Mouse (Mus musculus) cerebellum, adult 2 months (tissue): Measurements from ENCODE around the gene Rbfox1. TPM values are rescaled to one million over a fixed set of nuclear protein-coding genes. Genes with fewer than 3 reads are reported as not detected.

Experiments used
- DNase-seq, 2 experiments: peaks; one replicate each; pipeline ENCODE4 v3.0.0; 2021
- H3K27ac ChIP-seq: fragments of 200-500 bp; 2 replicates; pipeline ENCODE4 v1.5.1; 2012; ENCODE audit warnings: low read length, control low read depth, inconsistent platforms; ENCODE audit not compliant: insufficient read depth
- H3K27me3 ChIP-seq: fragments of 200-500 bp; 2 replicates; pipeline ENCODE4 v1.6.1; 2012; ENCODE audit warnings: inconsistent platforms, mild to moderate bottlenecking, low read length, moderate library complexity; ENCODE audit not compliant: control insufficient read depth, insufficient read depth
- H3K4me1 ChIP-seq: fragments of 200-500 bp; 2 replicates; pipeline ENCODE4 v1.6.1; 2011; ENCODE audit warnings: low read length; ENCODE audit not compliant: control insufficient read depth, insufficient read depth
- H3K4me3 ChIP-seq: fragments of 200-500 bp; replicated peaks from 2 replicates; pipeline ENCODE3; 2011; ENCODE audit warnings: mild to moderate bottlenecking, low read depth, low read length, control low read depth; ENCODE audit not compliant: insufficient read depth
- CTCF ChIP-seq: fragments of 200-500 bp; IDR thresholded peaks from 2 replicates; pipeline ENCODE4 v1.5.1; 2011; ENCODE audit warnings: low read depth, mild to moderate bottlenecking, control low read depth, low read length, moderate library complexity, borderline replicate concordance; ENCODE audit not compliant: insufficient read depth
- POLR2A ChIP-seq: fragments of 200-500 bp; IDR thresholded peaks from 2 replicates; pipeline ENCODE4 v1.6.1; 2011; ENCODE audit warnings: low read length, control low read depth, borderline replicate concordance; ENCODE audit not compliant: insufficient read depth
- WGBS: fragments of 180-500 bp; shearing (Covaris S2); methylation state at CpG from one replicate; pipeline ENCODE4 v1.1.7; 2018; 5-methylcytosine and 5-hydroxymethylcytosine counted together
- polyA plus RNA-seq: library from polyadenylated mRNA; depleted of rRNA; stranded (reverse); fragments of >200 nt; gene quantifications from 2 replicates; pipeline ENCODE4 v1.2.3, GENCODE M21; 2012

Gene Rbfox1
- polyA plus RNA-seq, 1 experiment = 132 TPM

DNA sequence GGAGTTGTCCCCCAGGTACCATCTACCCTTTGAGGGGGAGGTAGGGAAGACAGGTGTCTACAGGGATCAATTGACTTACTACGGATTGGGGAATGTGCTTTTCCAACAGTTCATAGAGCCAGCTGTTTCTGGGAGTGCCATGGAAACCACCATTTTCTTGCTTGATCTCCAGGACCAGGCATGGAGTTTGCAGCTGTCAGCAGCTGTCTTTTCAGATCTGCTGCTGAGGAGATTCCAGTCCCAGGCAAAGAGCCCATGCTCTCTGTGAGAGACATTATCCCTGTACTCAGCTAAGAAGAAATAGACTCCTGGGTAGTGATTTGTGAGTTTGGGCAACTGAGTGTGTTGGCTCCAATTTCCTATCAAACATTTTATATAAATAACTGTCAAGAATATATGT, 1204.3 kb downstream of the Rbfox1 start:
- TF ChIP-seq CTCF (no peak), POLR2A (no peak)
- WGBS = 74% methylated on average over 1 of the region's 1 CpGs
- Histone ChIP-seq H3K27ac (no peak overlapping the region), H3K27me3 (no peaks in the 10 kb centered on the region), H3K4me1 (peaks cover 8% of the 10 kb centered on the region; the same call in 1 of the 2 replicates), H3K4me3 (no peak overlapping the region)
- DNase-seq = no peak

DNA sequence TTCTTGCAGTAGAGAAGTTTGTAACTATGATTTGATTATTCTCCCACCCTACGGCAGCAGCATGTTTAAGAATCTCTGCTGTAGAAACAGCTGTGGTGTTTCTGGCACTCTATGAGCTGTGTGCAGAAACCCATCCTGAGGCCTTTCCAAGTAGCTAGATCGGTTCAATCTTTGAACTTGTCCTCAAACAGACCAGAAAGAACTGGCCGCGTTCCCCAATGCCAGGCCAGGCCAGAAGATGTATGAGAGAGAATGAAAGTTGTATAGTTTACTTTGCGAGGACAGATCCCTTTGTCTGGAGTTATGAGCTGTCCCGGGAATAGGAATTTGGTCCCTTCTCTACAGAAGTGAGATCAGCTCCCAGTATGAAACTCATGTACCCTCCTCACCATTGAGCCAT, 1205.0 kb downstream of the Rbfox1 start:
- no peaks in the 10 kb centered on the region for H3K27me3 ChIP-seq
- H3K27ac ChIP-seq = no peak overlapping the region
- TF ChIP-seq POLR2A (no peak), CTCF (no peak)
- no peak for DNase-seq
- H3K4me1 ChIP-seq = peaks cover 8% of the 10 kb centered on the region; the same call in 1 of the 2 replicates
- 60% methylated on average over 6 of the region's 6 CpGs for WGBS
- no peak overlapping the region for H3K4me3 ChIP-seq

DNA sequence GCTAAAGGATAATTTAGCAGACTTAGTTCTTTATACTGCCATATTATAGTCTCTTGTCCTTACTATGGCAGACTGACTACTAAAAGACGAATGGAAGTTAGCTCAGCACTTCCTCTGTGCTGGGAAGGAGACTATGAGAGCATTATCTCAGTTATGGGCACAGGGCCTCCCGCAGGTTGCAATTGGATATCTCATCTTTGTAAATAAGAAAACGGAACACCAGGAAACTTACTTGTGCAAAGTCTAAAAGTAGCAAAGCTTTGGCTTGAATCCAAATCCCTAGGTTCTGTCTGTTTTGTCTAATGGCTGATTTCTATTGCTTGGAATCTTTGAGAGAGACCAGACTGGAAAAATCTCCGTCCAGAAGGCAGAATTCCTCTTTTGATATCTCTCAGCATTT, 1207.7 kb downstream of the Rbfox1 start:
- Histone ChIP-seq H3K4me3 (no peak overlapping the region), H3K4me1 (peaks cover 10% of the 10 kb centered on the region), H3K27ac (no peak overlapping the region), H3K27me3 (no peaks in the 10 kb centered on the region)
- DNase-seq = no peak
- WGBS = 81% methylated on average over 4 of the region's 4 CpGs
- TF ChIP-seq CTCF = no peak

GRCm38 (mm10) chr16:7093686-7094085, 1208.5 kb downstream of the Rbfox1 start:
- WGBS = 86% methylated on average over 3 of the region's 3 CpGs
- no peak overlapping the region for H3K4me3 ChIP-seq
- TF ChIP-seq CTCF = no peak
- no peak for TF ChIP-seq POLR2A

DNA sequence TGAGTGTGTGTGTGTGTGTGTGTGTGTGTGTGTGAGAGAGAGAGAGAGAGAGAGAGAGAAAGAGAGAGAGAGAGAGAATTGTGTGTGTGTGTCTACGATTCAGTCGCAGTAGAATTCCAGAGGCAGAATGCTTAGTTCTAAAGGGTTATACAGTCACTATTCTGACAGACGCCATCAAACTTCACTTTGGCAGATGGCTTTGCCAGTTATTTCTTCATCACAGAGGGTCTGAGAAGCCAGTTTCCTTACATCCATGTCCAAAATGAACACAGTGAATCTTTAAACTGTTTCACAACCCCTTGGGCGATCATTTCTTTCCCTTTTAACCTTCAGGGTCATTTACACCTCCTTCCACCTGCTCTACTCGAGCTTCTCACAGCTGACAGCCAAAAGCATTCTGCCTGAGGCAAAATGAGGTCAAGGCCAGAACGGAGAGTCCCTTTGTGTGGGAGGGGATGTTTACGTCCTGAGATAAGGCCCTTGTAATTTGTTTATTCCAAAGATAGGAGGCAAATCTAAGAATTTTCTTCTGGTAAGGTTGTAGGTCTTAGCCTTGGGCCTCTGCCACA, 1209.1 kb downstream of the Rbfox1 start:
- TF ChIP-seq CTCF = no peak
- TF ChIP-seq POLR2A = no peak
- DNase-seq = no peak
- Histone ChIP-seq H3K27me3 (no peaks in the 10 kb centered on the region), H3K4me3 (no peak overlapping the region), H3K27ac (no peak overlapping the region), H3K4me1 (peaks cover 18% of the 10 kb centered on the region)
- WGBS = 56% methylated on average over 7 of the region's 7 CpGs

More at GRCm38 (mm10) chr16:7093686-7094085, 1208.5 kb downstream of the Rbfox1 start:
- peaks cover 15% of the 10 kb centered on the region for H3K4me1 ChIP-seq
- no peaks in the 10 kb centered on the region for H3K27me3 ChIP-seq
- no peak overlapping the region for H3K27ac ChIP-seq
- DNase-seq = no peak

- WGBS = 32% methylated on average over 2 of the region's 2 CpGs
- Histone ChIP-seq H3K4me1 (peaks cover 22% of the 10 kb centered on the region), H3K27ac (no peak overlapping the region), H3K4me3 (no peak overlapping the region), H3K27me3 (no peaks in the 10 kb centered on the region)
- DNase-seq = peak; percentile 43 to 57
- TF ChIP-seq CTCF (no peak), POLR2A (no peak)
These were observed 1211.9 kb downstream of the Rbfox1 start for GRCm38 (mm10) chr16:7097071-7097470.

DNA sequence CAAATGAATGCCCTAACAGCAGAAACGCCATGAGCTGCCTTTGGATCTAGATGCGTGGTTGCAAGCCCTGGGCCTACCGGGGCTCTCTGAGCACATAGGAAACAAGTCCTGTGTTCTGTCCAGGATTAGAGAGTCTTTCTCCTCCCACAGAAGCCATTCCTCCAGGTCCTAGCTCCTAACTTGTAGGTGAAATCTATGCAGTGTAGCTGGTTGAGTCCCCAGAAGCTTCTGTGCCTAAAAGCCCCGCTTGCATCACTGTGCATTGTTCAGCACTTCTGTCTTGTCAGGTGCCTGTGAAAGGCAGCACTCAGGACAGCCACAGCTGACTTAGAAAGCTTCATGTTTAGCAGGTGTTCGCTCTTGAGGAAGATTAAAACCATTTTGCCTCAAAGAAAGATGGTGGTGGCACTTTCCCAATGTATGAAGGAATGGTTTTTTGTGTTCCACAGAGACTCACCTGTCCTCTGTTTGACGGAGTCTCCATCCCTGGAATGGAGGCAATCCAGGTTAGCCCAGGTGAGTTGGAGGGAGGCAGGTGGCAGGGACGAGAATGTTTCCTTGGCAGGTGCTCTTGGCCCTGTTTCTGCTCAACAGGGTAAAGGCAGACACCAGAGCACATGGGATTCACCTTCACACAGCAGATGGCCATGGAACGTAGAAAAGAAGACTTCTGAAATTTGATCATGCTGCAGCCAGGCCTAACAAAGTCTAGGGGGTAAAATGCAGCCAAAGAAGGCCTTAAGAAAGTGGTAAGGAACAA, 1213.0 kb downstream of the Rbfox1 start:
- WGBS = 65% methylated on average over 8 of the region's 8 CpGs
- Histone ChIP-seq H3K27ac (no peak overlapping the region; the same call in 1 of the 2 replicates), H3K27me3 (no peaks in the 10 kb centered on the region), H3K4me1 (peaks cover 28% of the 10 kb centered on the region), H3K4me3 (no peak overlapping the region)
- TF ChIP-seq POLR2A = no peak
- no peak for TF ChIP-seq CTCF
- peak; percentile 63 to 80 for DNase-seq

DNA sequence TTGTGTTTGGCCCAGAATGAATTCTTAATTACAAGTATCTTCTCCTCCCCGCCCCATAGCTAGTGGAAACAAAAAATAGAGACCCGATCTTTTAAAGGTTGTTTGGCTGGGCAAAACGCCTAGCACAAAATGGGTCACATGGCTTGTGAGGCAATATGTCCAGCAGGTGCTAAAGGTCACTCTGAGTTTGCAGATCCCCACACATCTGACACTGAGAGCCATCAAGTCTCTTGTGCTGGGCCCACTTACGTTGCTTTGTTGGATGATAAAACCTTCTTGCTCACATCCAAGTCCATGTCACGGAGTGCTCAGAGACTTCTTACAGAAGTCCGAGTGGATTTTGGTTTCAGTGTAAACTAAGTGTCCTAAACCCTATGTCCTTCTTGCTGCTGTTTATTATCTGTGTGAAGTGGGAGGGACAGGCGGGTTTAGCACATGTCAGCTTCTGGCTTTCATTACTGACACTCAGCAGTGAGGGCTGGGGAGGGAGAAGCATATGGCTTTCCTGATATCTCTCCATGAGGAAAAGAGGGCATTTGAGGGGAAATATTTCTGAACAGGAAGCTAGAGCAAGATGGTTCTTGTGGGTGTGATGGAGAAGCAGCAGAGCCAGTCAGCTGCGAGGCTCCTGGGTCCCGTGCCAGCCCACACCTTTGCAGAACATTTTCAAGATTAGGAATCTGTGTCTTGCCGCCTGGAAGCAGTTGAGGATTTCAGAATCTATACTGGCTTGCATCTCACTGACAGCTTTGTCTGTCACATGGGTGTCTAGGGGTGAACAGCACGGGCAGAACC, 1214.5 kb downstream of the Rbfox1 start:
- WGBS = 17% methylated on average over 11 of the region's 11 CpGs
- Histone ChIP-seq H3K27ac (peak overlapping the region; percentile 13; the same call in 1 of the 2 replicates), H3K4me3 (no peak overlapping the region), H3K27me3 (no peaks in the 10 kb centered on the region), H3K4me1 (peaks cover 33% of the 10 kb centered on the region)
- TF ChIP-seq CTCF = no peak
- TF ChIP-seq POLR2A = no peak
- DNase-seq = peak; percentile 84 to 92
